In the genomic region with DNA sequence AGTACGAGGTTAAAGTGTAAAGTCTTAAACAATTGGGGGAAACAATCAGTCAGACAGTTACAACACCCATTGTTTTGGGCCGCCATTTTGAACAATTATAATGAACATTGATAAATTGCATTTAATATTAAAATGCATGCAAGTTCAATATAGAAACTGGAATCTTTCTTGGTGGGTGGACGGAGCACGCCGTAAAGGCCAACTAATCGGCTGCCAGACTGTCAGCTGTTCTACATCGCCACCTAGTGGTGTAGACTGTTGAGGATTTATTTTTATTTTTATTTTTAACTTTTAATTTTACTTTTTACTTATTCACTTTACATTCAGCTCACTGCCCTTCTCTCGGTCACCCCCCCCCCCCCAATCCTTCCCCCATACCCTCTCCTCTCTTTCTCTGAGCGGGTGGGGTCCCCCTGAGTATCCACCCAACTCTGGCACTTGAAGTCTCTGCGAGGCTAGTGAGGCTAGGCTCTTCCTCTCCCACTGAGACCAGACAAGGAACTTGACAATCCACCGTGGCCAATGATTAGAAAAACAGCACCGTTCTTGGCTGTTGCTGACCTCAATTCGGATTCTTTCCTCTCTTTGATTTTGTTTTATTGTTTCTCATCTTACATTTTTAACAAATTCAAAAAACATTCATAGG, we compare ENCODE assay signal across 8 mouse cellular contexts.
DNase-seq lines count a peak whose midpoint lies in the region; ATAC-seq and TF ChIP-seq lines count a peak whose summit lies in the region.

No protein-coding gene starts in this region.

- no peaks in the 10 kb centered on the region for H3K27me3 ChIP-seq in embryonic facial prominence, embryonic 11.5 days (ENCODE audit: control insufficient read depth, insufficient read depth, low read length)
- H3K27me3 ChIP-seq in liver, adult 2 months (ENCODE audit: control insufficient read depth, insufficient read depth, low read length): no peaks in the 10 kb centered on the region
- H3K27me3 ChIP-seq in neural tube, embryonic 13.5 days: no peaks in the 10 kb centered on the region

- peak; percentile 71 for TF ChIP-seq CTCF in liver, adult 2 months (IDR thresholded peaks at IDR 0.05; ENCODE audit: low read depth, low read length)

- no peaks in the 10 kb centered on the region for H3K9me3 ChIP-seq in embryonic facial prominence, embryonic 11.5 days (replicated peaks; ENCODE audit: control insufficient read depth, low read length)
- no peaks in the 10 kb centered on the region for H3K9me3 ChIP-seq in neural tube, embryonic 13.5 days

- no peaks in the 10 kb centered on the region for H3K79me2 ChIP-seq in liver, adult 2 months (ENCODE audit: control insufficient read depth, insufficient read depth, low read length)

- H3K9ac ChIP-seq in embryonic facial prominence, embryonic 11.5 days (replicated peaks; ENCODE audit: low read length): no peak overlapping the region
- no peak overlapping the region for H3K9ac ChIP-seq in liver, adult 2 months (ENCODE audit: low read depth, low read length)
- H3K9ac ChIP-seq in neural tube, embryonic 13.5 days: no peak overlapping the region

- no peak overlapping the region for H3K4me3 ChIP-seq in embryonic facial prominence, embryonic 11.5 days (ENCODE audit: low read depth, low read length)
- no peak overlapping the region for H3K4me3 ChIP-seq in liver, adult 2 months (ENCODE audit: insufficient read depth, low read depth, low read length)
- no peak overlapping the region for H3K4me3 ChIP-seq in neural tube, embryonic 13.5 days

- H3K4me2 ChIP-seq in embryonic facial prominence, embryonic 11.5 days (ENCODE audit: low read depth, low read length): no peak overlapping the region
- no peak overlapping the region for H3K4me2 ChIP-seq in neural tube, embryonic 13.5 days

- peak; percentile 26 for DNase-seq in adrenal gland, postnatal 10 days
- no peak for DNase-seq in adrenal gland, adult 8-10 months
- DNase-seq in 3T3-L1 (ENCODE audit: low read depth, low spot score): peak; percentile 77
- DNase-seq in embryonic facial prominence, embryonic 11.5 days (ENCODE audit: low spot score): peak; percentile 79
- peak; percentile 47 for DNase-seq in liver, adult 2 months (ENCODE audit: extremely low read depth, low read depth, low spot score)
- DNase-seq in thymus, postnatal 36 days: no peak

- no peaks in the 10 kb centered on the region for H3K36me3 ChIP-seq in embryonic facial prominence, embryonic 11.5 days (replicated peaks; ENCODE audit: control insufficient read depth, insufficient read depth, low read depth, low read length)
- no peaks in the 10 kb centered on the region for H3K36me3 ChIP-seq in liver, adult 2 months (ENCODE audit: control insufficient read depth, insufficient read depth, low read length)
- H3K36me3 ChIP-seq in neural tube, embryonic 13.5 days: no peaks in the 10 kb centered on the region

- no peak overlapping the region for H3K27ac ChIP-seq in embryonic facial prominence, embryonic 11.5 days (replicated peaks; ENCODE audit: low read depth, low read length)
- H3K27ac ChIP-seq in liver, adult 2 months (replicated peaks; ENCODE audit: insufficient read depth, low read depth, low read length): no peak overlapping the region
- no peak overlapping the region for H3K27ac ChIP-seq in neural tube, embryonic 13.5 days (replicated peaks)

- ATAC-seq in embryonic facial prominence, embryonic 11.5 days (replicated peaks; ENCODE audit: insufficient number of reproducible peaks, low FRiP score, low TSS enrichment, low read depth): no peak
- ATAC-seq in neural tube, embryonic 13.5 days (ENCODE audit: low read depth): peak; percentile 20; the same call in 1 of the 2 replicates
- ATAC-seq in activated CD4-positive, CD25-positive, alpha-beta regulatory T cell, adult 4 months: no peak

- TF ChIP-seq POLR2A in liver, adult 2 months (IDR thresholded peaks at IDR 0.05; ENCODE audit: extremely low read depth, insufficient read depth, low read length): no peak

- H3K4me1 ChIP-seq in embryonic facial prominence, embryonic 11.5 days (ENCODE audit: control insufficient read depth, insufficient read depth, low read length): no peaks in the 10 kb centered on the region
- H3K4me1 ChIP-seq in liver, adult 2 months (ENCODE audit: control insufficient read depth, insufficient read depth, low read length): peaks cover 4% of the 10 kb centered on the region; the same call in 1 of the 2 replicates
- H3K4me1 ChIP-seq in neural tube, embryonic 13.5 days (replicated peaks): no peaks in the 10 kb centered on the region; the same call in 1 of the 2 replicates

- 20% methylated on average over 13 of the region's 13 CpGs for WGBS in embryonic facial prominence, embryonic 11.5 days
- 17% methylated on average over 13 of the region's 13 CpGs for WGBS in liver, adult 2 months
- WGBS in neural tube, embryonic 13.5 days: 14% methylated on average over 13 of the region's 13 CpGs

Comparison
In these comparisons a context has a peak if more than half of its experiments do, and no peak if none do; other contexts are left out.
1. DNase-seq: peak in adrenal gland, postnatal 10 days (single experiment), 3T3-L1 (single experiment), embryonic facial prominence, embryonic 11.5 days (single experiment) and liver, adult 2 months (single experiment); none in adrenal gland, adult 8-10 months (single experiment) and thymus, postnatal 36 days (0 of 2).